Mouse (Mus musculus): ENCODE measurements around the gene Spon1.

DNA sequence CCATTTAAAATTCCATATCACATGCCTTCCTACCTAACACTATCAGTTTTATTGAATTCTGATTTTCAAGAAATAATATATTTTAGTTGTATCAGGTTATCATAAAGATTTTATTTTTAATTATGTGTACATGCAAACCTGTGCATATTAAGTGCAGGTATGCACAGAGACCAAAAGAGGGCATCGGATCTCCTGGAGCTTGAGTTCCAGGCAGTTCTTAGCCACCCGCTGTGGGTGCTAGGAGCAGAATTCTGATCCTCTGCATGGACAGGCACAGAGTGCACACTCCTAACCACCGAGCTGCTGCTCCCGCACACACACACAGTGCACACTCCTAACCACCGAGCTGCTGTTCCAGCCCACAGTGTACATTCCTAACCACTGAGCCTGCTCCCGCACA is 294.6 kb downstream of the Spon1 start:
- TF ChIP-seq CTCF (conservative IDR thresholded peaks at IDR 0.05 in 1 of 2, IDR thresholded peaks at IDR 0.05 in 1 of 2; ENCODE audit: low read depth in 2 of 2, low read length in 2 of 2): no peak
- no peak for TF ChIP-seq POLR2A (IDR thresholded peaks at IDR 0.05; ENCODE audit: low read depth, low read length)
- no peak for TF ChIP-seq ZKSCAN1 (IDR thresholded peaks at IDR 0.05; ENCODE audit: borderline replicate concordance, low read depth, low read length)
- TF ChIP-seq USF1 (IDR thresholded peaks at IDR 0.05; ENCODE audit: low read depth, low read length): no peak
- TF ChIP-seq GABPA (IDR thresholded peaks at IDR 0.05; ENCODE audit: insufficient replicate concordance, low read depth, low read length): no peak
